Mouse (Mus musculus): ENCODE data around the gene Bcar3. TPM values are rescaled to one million over a fixed set of nuclear protein-coding genes. Genes with fewer than 3 reads are reported as not detected.

The Bcar3 gene
- polyA plus RNA-seq, 1 experiment: 8.2 TPM

DNA sequence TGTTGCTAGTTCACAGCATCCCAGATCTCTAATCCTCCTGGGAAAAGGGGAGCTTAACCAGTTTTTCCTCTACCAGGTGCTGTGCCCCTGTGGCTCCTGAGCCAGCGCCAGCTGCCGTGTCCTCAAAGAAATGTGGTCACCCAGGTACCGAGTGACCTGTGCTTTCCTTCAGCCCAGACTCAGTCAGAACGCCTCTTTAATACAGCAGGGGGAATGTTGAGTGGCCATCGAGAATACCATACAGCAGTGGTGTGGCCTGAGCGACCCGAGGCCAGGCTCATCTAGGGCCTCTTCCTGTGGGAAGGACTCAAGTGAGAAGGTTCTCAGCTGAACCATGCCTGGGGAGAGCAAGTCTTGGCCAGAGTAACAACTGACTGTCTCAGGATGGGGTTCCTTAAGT, 156.1 kb downstream of the Bcar3 start:
- H3K36me3 ChIP-seq (ENCODE audit: control insufficient read depth, insufficient read depth, low read length): no peaks in the 10 kb centered on the region
- no peaks in the 10 kb centered on the region for H3K4me1 ChIP-seq (replicated peaks; ENCODE audit: control insufficient read depth, insufficient read depth, low read length)
- no peaks in the 10 kb centered on the region for H3K27me3 ChIP-seq (ENCODE audit: control insufficient read depth, insufficient read depth, low read length)
- H3K4me3 ChIP-seq (ENCODE audit: control insufficient read depth, insufficient read depth, low read length): no peak overlapping the region
- no peak for DNase-seq
- TF ChIP-seq POLR2A (IDR thresholded peaks at IDR 0.05; ENCODE audit: control insufficient read depth, extremely low read depth, insufficient read depth, low read length, poor library complexity) (no peak), CTCF (IDR thresholded peaks at IDR 0.05; ENCODE audit: borderline replicate concordance, control insufficient read depth, extremely low read depth, insufficient read depth, low read length, poor library complexity) (no peak)
- WGBS: 78% methylated on average over 7 of the region's 7 CpGs
- H3K27ac ChIP-seq (ENCODE audit: control insufficient read depth, insufficient read depth, low read length): no peak overlapping the region

DNA sequence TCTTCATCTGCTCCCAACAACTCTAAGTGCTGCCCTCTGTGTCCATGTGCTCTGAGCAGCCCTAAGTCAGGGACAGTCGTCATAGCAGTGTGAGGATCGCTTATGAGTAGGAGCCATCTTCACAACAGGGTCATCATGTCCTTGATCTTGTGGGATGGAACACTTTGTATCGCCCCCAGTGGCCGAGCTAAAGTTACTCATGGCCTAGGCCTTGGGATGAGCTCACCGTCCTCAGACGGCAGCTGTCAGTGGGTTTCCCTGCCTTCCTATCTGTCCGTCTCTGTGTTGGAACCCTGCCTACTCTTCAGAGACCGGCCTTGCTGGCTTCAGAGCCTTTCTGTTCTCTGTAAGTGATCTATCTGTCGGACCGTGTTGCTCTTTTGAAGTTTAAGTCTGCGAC, 159.9 kb downstream of the Bcar3 start:
- WGBS: 91% methylated on average over 11 of the region's 11 CpGs
- Histone ChIP-seq H3K4me1 (replicated peaks; ENCODE audit: control insufficient read depth, insufficient read depth, low read length) (no peaks in the 10 kb centered on the region), H3K27me3 (ENCODE audit: control insufficient read depth, insufficient read depth, low read length) (no peaks in the 10 kb centered on the region), H3K36me3 (ENCODE audit: control insufficient read depth, insufficient read depth, low read length) (no peaks in the 10 kb centered on the region), H3K27ac (ENCODE audit: control insufficient read depth, insufficient read depth, low read length) (no peak overlapping the region), H3K4me3 (ENCODE audit: control insufficient read depth, insufficient read depth, low read length) (no peak overlapping the region)
- DNase-seq: no peak
- TF ChIP-seq POLR2A (IDR thresholded peaks at IDR 0.05; ENCODE audit: control insufficient read depth, extremely low read depth, insufficient read depth, low read length, poor library complexity) (no peak), CTCF (IDR thresholded peaks at IDR 0.05; ENCODE audit: borderline replicate concordance, control insufficient read depth, extremely low read depth, insufficient read depth, low read length, poor library complexity) (no peak)

DNA sequence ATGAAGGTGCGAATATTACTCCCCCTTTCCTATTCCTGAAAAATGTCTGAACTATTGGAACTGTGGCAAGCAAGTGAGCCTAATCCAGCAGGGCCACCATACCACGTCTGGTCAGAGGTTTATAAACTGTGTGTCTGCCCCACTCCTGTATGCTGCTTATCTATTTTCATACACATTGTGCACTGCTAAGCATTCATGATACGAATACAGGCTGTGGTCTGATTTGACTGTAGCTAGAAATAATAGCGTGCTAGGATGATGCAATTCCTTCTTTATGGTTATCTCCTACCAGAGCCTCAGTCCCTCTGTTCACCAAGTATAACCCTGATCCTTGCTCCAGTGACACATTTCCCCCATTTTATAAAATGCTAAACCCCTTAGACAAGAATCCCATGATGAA, 162.2 kb downstream of the Bcar3 start:
- TF ChIP-seq POLR2A (IDR thresholded peaks at IDR 0.05; ENCODE audit: control insufficient read depth, extremely low read depth, insufficient read depth, low read length, poor library complexity) (no peak), CTCF (IDR thresholded peaks at IDR 0.05; ENCODE audit: borderline replicate concordance, control insufficient read depth, extremely low read depth, insufficient read depth, low read length, poor library complexity) (no peak)
- Histone ChIP-seq H3K27me3 (ENCODE audit: control insufficient read depth, insufficient read depth, low read length) (no peaks in the 10 kb centered on the region), H3K27ac (ENCODE audit: control insufficient read depth, insufficient read depth, low read length) (no peak overlapping the region), H3K4me1 (replicated peaks; ENCODE audit: control insufficient read depth, insufficient read depth, low read length) (no peaks in the 10 kb centered on the region), H3K4me3 (ENCODE audit: control insufficient read depth, insufficient read depth, low read length) (no peak overlapping the region), H3K36me3 (ENCODE audit: control insufficient read depth, insufficient read depth, low read length) (no peaks in the 10 kb centered on the region)
- DNase-seq: no peak
- WGBS: 93% methylated on average over 4 of the region's 4 CpGs

DNA sequence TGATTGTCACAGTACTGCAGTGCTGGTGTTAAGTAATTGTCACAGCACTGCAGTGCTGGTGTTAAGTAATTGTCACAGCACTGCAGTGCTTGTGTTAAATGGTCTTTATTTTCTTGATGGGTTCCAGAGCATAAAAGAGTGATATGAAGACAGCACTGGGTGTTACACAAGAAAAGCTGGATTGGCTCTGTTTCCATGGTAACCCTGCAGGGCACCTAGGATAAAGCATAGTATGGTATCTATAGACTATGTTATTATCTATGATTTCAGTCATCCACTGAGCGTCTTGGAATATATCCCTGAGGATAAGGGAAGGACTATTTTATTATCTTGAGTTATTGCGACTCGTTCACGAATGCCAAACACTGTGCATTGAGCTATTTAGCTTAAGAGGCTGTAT, 162.9 kb downstream of the Bcar3 start:
- TF ChIP-seq POLR2A (IDR thresholded peaks at IDR 0.05; ENCODE audit: control insufficient read depth, extremely low read depth, insufficient read depth, low read length, poor library complexity): no peak
- TF ChIP-seq CTCF (IDR thresholded peaks at IDR 0.05; ENCODE audit: borderline replicate concordance, control insufficient read depth, extremely low read depth, insufficient read depth, low read length, poor library complexity): no peak
- Histone ChIP-seq H3K36me3 (ENCODE audit: control insufficient read depth, insufficient read depth, low read length) (no peaks in the 10 kb centered on the region), H3K27me3 (ENCODE audit: control insufficient read depth, insufficient read depth, low read length) (no peaks in the 10 kb centered on the region), H3K4me1 (replicated peaks; ENCODE audit: control insufficient read depth, insufficient read depth, low read length) (no peaks in the 10 kb centered on the region), H3K4me3 (ENCODE audit: control insufficient read depth, insufficient read depth, low read length) (no peak overlapping the region), H3K27ac (ENCODE audit: control insufficient read depth, insufficient read depth, low read length) (no peak overlapping the region)
- 93% methylated on average over 4 of the region's 4 CpGs for WGBS
- no peak for DNase-seq

DNA sequence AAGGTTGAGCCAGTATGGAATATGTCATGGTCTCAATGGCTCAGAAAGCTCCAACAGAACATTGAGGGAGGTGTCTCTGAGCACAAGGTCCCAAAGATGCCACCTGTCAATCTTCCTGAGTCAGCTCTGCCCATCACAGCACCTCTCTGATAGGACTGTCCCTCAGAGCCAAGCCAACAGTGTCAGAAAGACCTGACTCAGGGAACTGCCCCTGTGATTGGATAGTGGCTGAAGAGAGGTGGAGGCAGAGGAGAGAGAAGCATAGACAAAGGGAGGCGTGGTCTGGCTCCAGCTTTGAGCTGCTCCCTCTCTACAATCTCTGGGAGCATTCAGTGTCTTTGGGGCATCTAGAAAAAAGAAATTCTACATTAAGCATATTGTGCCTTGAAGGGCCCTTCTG, 163.8 kb downstream of the Bcar3 start:
- H3K4me3 ChIP-seq (ENCODE audit: control insufficient read depth, insufficient read depth, low read length): no peak overlapping the region
- no peaks in the 10 kb centered on the region for H3K36me3 ChIP-seq (ENCODE audit: control insufficient read depth, insufficient read depth, low read length)
- WGBS: 90% methylated on average over 1 of the region's 1 CpGs
- H3K27ac ChIP-seq (ENCODE audit: control insufficient read depth, insufficient read depth, low read length): no peak overlapping the region
- no peaks in the 10 kb centered on the region for H3K4me1 ChIP-seq (replicated peaks; ENCODE audit: control insufficient read depth, insufficient read depth, low read length)
- no peaks in the 10 kb centered on the region for H3K27me3 ChIP-seq (ENCODE audit: control insufficient read depth, insufficient read depth, low read length)
- no peak for TF ChIP-seq CTCF (IDR thresholded peaks at IDR 0.05; ENCODE audit: borderline replicate concordance, control insufficient read depth, extremely low read depth, insufficient read depth, low read length, poor library complexity)
- no peak for TF ChIP-seq POLR2A (IDR thresholded peaks at IDR 0.05; ENCODE audit: control insufficient read depth, extremely low read depth, insufficient read depth, low read length, poor library complexity)
- DNase-seq: no peak

DNA sequence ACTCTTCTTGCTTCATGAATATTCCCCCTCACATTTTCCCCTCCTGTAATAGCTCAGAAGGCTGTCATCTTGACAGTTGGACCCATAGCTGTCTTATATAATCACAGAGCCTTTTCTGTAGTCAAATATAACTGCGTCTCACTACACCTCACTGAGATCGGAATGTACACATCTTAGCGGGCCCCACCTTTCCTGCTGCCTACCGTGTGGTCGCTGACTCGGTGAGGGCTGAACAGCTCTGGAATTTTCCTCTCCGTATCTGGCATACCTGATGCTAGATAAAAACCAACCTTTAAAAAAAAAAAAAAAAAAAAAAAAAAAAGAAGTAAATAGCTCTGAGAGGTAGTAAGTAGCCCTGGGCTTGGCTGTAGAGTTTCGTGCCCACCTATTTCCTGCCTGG, 164.8 kb downstream of the Bcar3 start:
- 82% methylated on average over 8 of the region's 8 CpGs for WGBS
- Histone ChIP-seq H3K4me3 (ENCODE audit: control insufficient read depth, insufficient read depth, low read length) (no peak overlapping the region), H3K27me3 (ENCODE audit: control insufficient read depth, insufficient read depth, low read length) (no peaks in the 10 kb centered on the region), H3K27ac (ENCODE audit: control insufficient read depth, insufficient read depth, low read length) (no peak overlapping the region), H3K36me3 (ENCODE audit: control insufficient read depth, insufficient read depth, low read length) (no peaks in the 10 kb centered on the region), H3K4me1 (replicated peaks; ENCODE audit: control insufficient read depth, insufficient read depth, low read length) (no peaks in the 10 kb centered on the region)
- DNase-seq: no peak
- TF ChIP-seq POLR2A (IDR thresholded peaks at IDR 0.05; ENCODE audit: control insufficient read depth, extremely low read depth, insufficient read depth, low read length, poor library complexity) (no peak), CTCF (IDR thresholded peaks at IDR 0.05; ENCODE audit: borderline replicate concordance, control insufficient read depth, extremely low read depth, insufficient read depth, low read length, poor library complexity) (no peak)

DNA sequence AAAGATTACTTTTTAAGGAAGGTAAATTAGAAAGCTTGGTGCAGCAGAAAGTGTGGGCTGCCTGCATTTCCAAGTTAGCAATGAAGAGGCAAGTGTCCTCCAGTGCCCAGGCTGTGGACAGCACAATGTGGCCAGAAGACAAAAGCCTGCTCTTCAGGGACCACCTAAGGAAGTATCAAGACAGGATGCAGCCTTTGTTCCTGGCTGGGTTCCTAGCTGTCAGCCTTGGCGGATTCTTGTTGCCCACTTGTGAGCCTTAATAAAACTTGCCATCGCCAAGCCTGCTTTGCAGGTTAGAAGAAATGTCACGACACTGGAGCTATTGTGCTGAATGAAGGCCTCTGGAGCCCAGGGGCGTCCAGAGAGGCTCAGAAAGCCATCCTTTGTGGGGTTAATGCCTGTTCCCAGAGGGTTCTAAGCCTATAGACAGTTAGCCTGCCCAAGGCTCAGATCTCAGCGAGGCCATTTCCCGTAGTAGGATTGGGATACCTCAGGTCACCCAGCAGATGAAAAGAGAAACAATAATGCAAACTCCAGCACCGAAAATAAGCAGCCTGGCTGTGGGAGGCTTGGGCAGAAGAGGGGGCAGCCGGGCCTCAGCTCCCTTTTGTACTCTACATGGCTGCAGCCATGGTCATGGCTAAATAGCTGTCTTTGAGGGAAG, 167.0 kb downstream of the Bcar3 start:
- DNase-seq: no peak
- Histone ChIP-seq H3K27ac (ENCODE audit: control insufficient read depth, insufficient read depth, low read length) (no peak overlapping the region), H3K4me1 (replicated peaks; ENCODE audit: control insufficient read depth, insufficient read depth, low read length) (no peaks in the 10 kb centered on the region), H3K27me3 (ENCODE audit: control insufficient read depth, insufficient read depth, low read length) (no peaks in the 10 kb centered on the region), H3K4me3 (ENCODE audit: control insufficient read depth, insufficient read depth, low read length) (no peak overlapping the region), H3K36me3 (ENCODE audit: control insufficient read depth, insufficient read depth, low read length) (no peaks in the 10 kb centered on the region)
- 89% methylated on average over 8 of the region's 8 CpGs for WGBS
- TF ChIP-seq POLR2A (IDR thresholded peaks at IDR 0.05; ENCODE audit: control insufficient read depth, extremely low read depth, insufficient read depth, low read length, poor library complexity) (no peak), CTCF (IDR thresholded peaks at IDR 0.05; ENCODE audit: borderline replicate concordance, control insufficient read depth, extremely low read depth, insufficient read depth, low read length, poor library complexity) (no peak)
